Mouse (Mus musculus): ENCODE data around the gene Nmu.

GRCm38 (mm10) chr5:76327296-76327695 lies 36.3 kb downstream of the Nmu start:
- TF ChIP-seq POLR2A (IDR thresholded peaks at IDR 0.05; ENCODE audit: insufficient read depth, low read depth, low read length) = no peak
- no peak for TF ChIP-seq CTCF (IDR thresholded peaks at IDR 0.05; ENCODE audit: insufficient read depth, low read depth, low read length)
